Mouse (Mus musculus) midbrain, embryonic 16.5 days (tissue): ENCODE results near the gene Sf3b4. TPM values are rescaled to one million over a fixed set of nuclear protein-coding genes. Genes with fewer than 3 reads are reported as not detected.

Experiments used
- ATAC-seq: fragments of 200-750 bp; cut with Nextera tagmentation; 2 replicates; pipeline ENCODE4 v1.8.0; 2017; ENCODE audit warnings: moderate TSS enrichment
- H3K27ac ChIP-seq: fragments of 300-500 bp; sonication (generic); 2 replicates; pipeline ENCODE4 v1.5.1; 2014; ENCODE audit warnings: mild to moderate bottlenecking, low read length, mixed read lengths
- H3K27me3 ChIP-seq: fragments of 300-500 bp; sonication (generic); 2 replicates; pipeline ENCODE4 v1.6.1; 2014; ENCODE audit warnings: low read depth, low read length, mixed read lengths; ENCODE audit not compliant: control insufficient read depth, insufficient read depth
- H3K36me3 ChIP-seq: fragments of 300-500 bp; sonication (generic); 2 replicates; pipeline ENCODE4 v1.6.1; 2014; ENCODE audit warnings: mild to moderate bottlenecking, low read length, moderate library complexity, mixed read lengths; ENCODE audit not compliant: control insufficient read depth, insufficient read depth
- H3K4me1 ChIP-seq: fragments of 300-500 bp; sonication (generic); 2 replicates; pipeline ENCODE4 v1.6.1; 2014; ENCODE audit warnings: mild to moderate bottlenecking, low read length, mixed read lengths; ENCODE audit not compliant: control insufficient read depth, insufficient read depth
- H3K4me2 ChIP-seq: fragments of 300-500 bp; sonication (generic); 2 replicates; pipeline ENCODE4 v1.6.1; 2014; ENCODE audit warnings: mild to moderate bottlenecking, low read length, mixed read lengths
- H3K4me3 ChIP-seq: fragments of 300-500 bp; sonication (generic); 2 replicates; pipeline ENCODE4 v1.5.1; 2014; ENCODE audit warnings: low read depth, mild to moderate bottlenecking, low read length, moderate library complexity, mixed read lengths
- H3K9ac ChIP-seq: fragments of 300-500 bp; sonication (generic); 2 replicates; pipeline ENCODE4 v1.6.1; 2014; ENCODE audit warnings: low read depth, low read length, mixed read lengths
- H3K9me3 ChIP-seq: fragments of 300-500 bp; sonication (generic); replicated peaks from 2 replicates; pipeline ENCODE4 v1.6.1; 2014; ENCODE audit warnings: mild to moderate bottlenecking, low read length, mixed read lengths; ENCODE audit not compliant: control insufficient read depth, poor library complexity, severe bottlenecking
- WGBS: fragments of 180-500 bp; shearing (Covaris S2); extraction: QIAGEN DNeasy Blood & Tissue Kit; methylation state at CpG from one replicate; pipeline ENCODE4 v1.1.7; 2014; 5-methylcytosine and 5-hydroxymethylcytosine counted together
- microRNA-seq: library from miRNA; unstranded; fragments of <30 nt; microRNA quantifications from one replicate; pipeline ENCODE4, GENCODE M21; 2017
- polyA plus RNA-seq: library from polyadenylated mRNA; unstranded; fragments of >200 nt; fragmentation: Nextera tagmentation; extraction: Ambion mirVana; gene quantifications from 2 replicates; pipeline ENCODE4 v1.2.1, GENCODE M21; 2015

Gene Sf3b4
- polyA plus RNA-seq, 1 experiment from 2014 or later, result 134 TPM

DNA sequence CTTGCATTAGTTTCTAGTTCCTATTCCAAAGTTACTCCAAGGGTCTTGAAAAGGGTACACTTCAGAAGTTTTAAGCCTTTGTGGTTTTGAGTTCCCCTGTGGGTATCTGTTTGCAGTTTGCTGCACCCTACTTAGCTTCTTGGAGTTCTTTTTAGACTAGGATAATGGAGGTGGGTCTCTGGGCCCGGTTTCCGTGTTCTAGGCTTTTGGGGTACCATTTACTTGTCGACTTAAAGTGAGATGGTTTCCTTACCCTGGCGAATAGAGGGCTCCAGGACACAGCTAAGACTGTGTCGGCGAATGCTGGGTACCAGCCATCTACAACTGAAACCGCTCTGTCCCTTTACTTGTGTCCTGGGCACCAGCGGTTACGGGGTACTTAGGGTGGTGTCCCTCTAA lies 49.5 kb downstream of the Sf3b4 start:
- Histone ChIP-seq H3K36me3 (no peaks in the 10 kb centered on the region), H3K9me3 (no peaks in the 10 kb centered on the region), H3K4me2 (peak overlapping the region; percentile 65), H3K4me1 (peaks cover 25% of the 10 kb centered on the region), H3K4me3 (peak overlapping the region; percentile 67), H3K9ac (peak overlapping the region; percentile 78), H3K27ac (peak overlapping the region; percentile 98), H3K27me3 (no peaks in the 10 kb centered on the region)
- WGBS, result 9% methylated on average over 9 of the region's 9 CpGs
- ATAC-seq, result no peak

DNA sequence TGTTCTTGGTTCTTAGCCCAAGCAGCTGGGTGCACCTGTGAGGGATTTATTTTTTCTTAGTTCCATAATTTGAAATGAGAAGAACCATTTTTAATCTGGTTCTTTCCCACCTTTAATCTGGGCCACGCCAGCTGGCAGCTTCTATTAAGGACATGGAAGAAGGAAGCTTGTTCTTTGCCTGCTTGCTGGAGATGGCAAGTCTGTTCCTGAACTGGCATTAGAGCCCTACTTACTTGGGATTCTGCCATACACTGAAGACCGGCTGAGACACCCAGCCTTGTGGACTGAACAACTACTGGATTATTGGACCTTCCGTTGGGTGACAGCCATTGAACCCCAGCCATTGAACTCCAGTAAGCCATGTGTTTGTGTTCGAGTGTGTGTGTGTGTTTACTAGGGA lies 50.6 kb downstream of the Sf3b4 start:
- WGBS, result 85% methylated on average over 4 of the region's 4 CpGs
- ATAC-seq, result no peak
- Histone ChIP-seq H3K9ac (no peak overlapping the region), H3K4me2 (peak overlapping the region; percentile 65; the same call in 1 of the 2 replicates), H3K9me3 (no peaks in the 10 kb centered on the region), H3K27ac (no peak overlapping the region), H3K36me3 (no peaks in the 10 kb centered on the region), H3K27me3 (no peaks in the 10 kb centered on the region), H3K4me3 (no peak overlapping the region), H3K4me1 (peaks cover 25% of the 10 kb centered on the region)

DNA sequence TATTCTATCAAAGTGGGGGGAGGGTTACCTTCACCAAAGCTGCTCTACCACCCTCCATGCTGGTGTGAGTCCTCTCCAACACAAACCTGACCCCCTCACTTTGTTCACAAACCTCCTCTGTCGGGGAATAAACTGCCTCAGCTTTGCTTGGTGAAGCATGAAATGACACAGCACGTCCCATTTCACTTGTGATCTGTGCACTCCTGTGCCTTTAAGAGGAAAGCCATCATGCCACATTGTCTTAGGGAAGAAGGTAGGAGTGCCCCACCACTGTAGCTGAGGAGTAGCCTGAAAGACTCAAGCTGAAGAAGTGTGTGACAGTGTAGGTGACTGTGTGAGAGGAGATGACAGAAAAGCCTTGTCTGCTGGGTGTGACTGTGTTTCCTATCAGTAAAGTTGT lies 53.3 kb downstream of the Sf3b4 start:
- WGBS, result 9% methylated on average over 2 of the region's 2 CpGs
- H3K27me3 ChIP-seq, result no peaks in the 10 kb centered on the region
- no peak overlapping the region for H3K4me3 ChIP-seq
- no peak overlapping the region for H3K4me2 ChIP-seq
- no peak overlapping the region for H3K9ac ChIP-seq
- H3K9me3 ChIP-seq, result no peaks in the 10 kb centered on the region
- no peak for ATAC-seq
- H3K36me3 ChIP-seq, result no peaks in the 10 kb centered on the region
- H3K4me1 ChIP-seq, result peaks cover 18% of the 10 kb centered on the region
- H3K27ac ChIP-seq, result no peak overlapping the region

Small RNAs within 50 kb of the gene (microRNA-seq; reads per million reads assigned to microRNA genes)
- not detected for gene Gm44492

Other genes starting within 250 kb of the Sf3b4 start
- gene Anp32e, start 243.1 kb upstream of the Sf3b4 start, polyA plus RNA-seq, result 110 and 131 TPM in 2 replicates
- gene Plekho1, start 176.3 kb upstream of the Sf3b4 start, polyA plus RNA-seq, result 46.1 and 54.6 TPM in 2 replicates
- gene Vps45, start 113.9 kb upstream of the Sf3b4 start, polyA plus RNA-seq, result 62.0 and 64.7 TPM in 2 replicates
- gene Otud7b, start 67.8 kb upstream of the Sf3b4 start, polyA plus RNA-seq, result 7.0 and 8.4 TPM in 2 replicates
- gene Mtmr11, start 10.3 kb upstream of the Sf3b4 start, polyA plus RNA-seq, result 7.8 and 15.1 TPM in 2 replicates
- 123 and 137 TPM in 2 replicates for gene Sv2a, start 8.8 kb downstream of the Sf3b4 start, polyA plus RNA-seq
- 51.3 and 52.2 TPM in 2 replicates for gene Bola1, start 47.4 kb downstream of the Sf3b4 start, polyA plus RNA-seq
- not detected in 2 replicates for gene Hist2h2ab, start 47.5 kb downstream of the Sf3b4 start, polyA plus RNA-seq
- 0.66 and 0.99 TPM in 2 replicates for gene Hist2h2ac, start 48.5 kb downstream of the Sf3b4 start, polyA plus RNA-seq
- 4.4 and 4.7 TPM in 2 replicates for gene Hist2h2be, start 48.8 kb downstream of the Sf3b4 start, polyA plus RNA-seq
- 1.3 TPM in 2 replicates for gene Hist2h3c2, start 66.8 kb downstream of the Sf3b4 start, polyA plus RNA-seq
- 38.1 and 48.4 TPM in 2 replicates for gene Hist2h2aa2, start 67.9 kb downstream of the Sf3b4 start, polyA plus RNA-seq
- gene Hist2h2aa1, start 73.2 kb downstream of the Sf3b4 start, polyA plus RNA-seq, result 7.4 and 13.2 TPM in 2 replicates
- 0.39 TPM in 1 of 2 replicates, not detected in the other for gene Hist2h3c1, start 74.4 kb downstream of the Sf3b4 start, polyA plus RNA-seq
- 3.3 and 3.8 TPM in 2 replicates for gene Hist2h4, start 91.0 kb downstream of the Sf3b4 start, polyA plus RNA-seq
- gene Hist2h3b, start 96.3 kb downstream of the Sf3b4 start, polyA plus RNA-seq, result 5.9 and 7.6 TPM in 2 replicates
- gene Hist2h2bb, start 97.4 kb downstream of the Sf3b4 start, polyA plus RNA-seq, result 1.1 TPM in 1 of 2 replicates, not detected in the other
- gene Fcgr1, start 121.6 kb downstream of the Sf3b4 start, polyA plus RNA-seq, result 0.89 and 1.5 TPM in 2 replicates